Mouse (Mus musculus) kidney, postnatal 0 days (tissue): ENCODE results near the gene Crisp4. TPM values are rescaled to one million over a fixed set of nuclear protein-coding genes. Genes with fewer than 3 reads are reported as not detected.

ENCODE experiments used
- ATAC-seq: fragments of 200-750 bp; cut with Nextera tagmentation; replicated peaks from 2 replicates; pipeline ENCODE4 v1.8.0; 2017; ENCODE audit warnings: low read depth, moderate number of reproducible peaks, moderate TSS enrichment, moderate library complexity; ENCODE audit not compliant: low FRiP score
- DNase-seq: peaks from one replicate; pipeline ENCODE4 v3.0.0-alpha.2; 2016; ENCODE audit warnings: low spot score
- H3K27ac ChIP-seq: fragments of 300-500 bp; sonication (generic); 2 replicates; pipeline ENCODE4 v1.5.1; 2014; ENCODE audit warnings: mild to moderate bottlenecking
- H3K27me3 ChIP-seq: fragments of 300-500 bp; sonication (generic); 2 replicates; pipeline ENCODE4 v1.6.1; 2014; ENCODE audit warnings: low read length, mixed read lengths; ENCODE audit not compliant: insufficient read depth
- H3K36me3 ChIP-seq: fragments of 300-500 bp; sonication (generic); 2 replicates; pipeline ENCODE4 v1.6.1; 2014; ENCODE audit warnings: low read length, mixed read lengths; ENCODE audit not compliant: insufficient read depth
- H3K4me1 ChIP-seq: fragments of 300-500 bp; sonication (generic); replicated peaks from 2 replicates; pipeline ENCODE4 v1.6.1; 2014; ENCODE audit warnings: antibody characterized with exemption, low read length, mixed read lengths; ENCODE audit not compliant: insufficient read depth
- H3K4me2 ChIP-seq: fragments of 300-500 bp; sonication (generic); 2 replicates; pipeline ENCODE4 v1.6.1; 2014; ENCODE audit warnings: mild to moderate bottlenecking, low read length, moderate library complexity, mixed read lengths
- H3K4me3 ChIP-seq: fragments of 300-500 bp; sonication (generic); replicated peaks from 2 replicates; pipeline ENCODE4 v1.5.1; 2014; ENCODE audit warnings: low read depth, low read length
- H3K9ac ChIP-seq: fragments of 300-500 bp; sonication (generic); 2 replicates; pipeline ENCODE4 v1.6.1; 2014; ENCODE audit warnings: low read depth, low read length
- H3K9me3 ChIP-seq: fragments of 300-500 bp; sonication (generic); replicated peaks from 2 replicates; pipeline ENCODE4 v1.6.1; 2016; ENCODE audit warnings: low read length, inconsistent platforms, mixed read lengths
- CTCF ChIP-seq: IDR thresholded peaks from 2 replicates; pipeline ENCODE4 v1.5.1; 2016; ENCODE audit warnings: antibody characterized with exemption, low read depth, mild to moderate bottlenecking, moderate library complexity
- WGBS: fragments of 180-500 bp; shearing (Covaris S2); extraction: QIAGEN DNeasy Blood & Tissue Kit; methylation state at CpG from one replicate; pipeline ENCODE4 v1.1.7; 2014; 5-methylcytosine and 5-hydroxymethylcytosine counted together
- polyA plus RNA-seq: library from polyadenylated mRNA; unstranded; fragments of >200 nt; fragmentation: Nextera tagmentation; extraction: Ambion mirVana; gene quantifications from 2 replicates; pipeline ENCODE4 v1.2.1, GENCODE M21; 2015

Gene Crisp4
- polyA plus RNA-seq, 1 experiment from 2014 or later = not detected

- no peaks in the 10 kb centered on the region for H3K4me1 ChIP-seq
- H3K27me3 ChIP-seq = no peaks in the 10 kb centered on the region
These were observed 40.5 kb downstream of the Crisp4 start for GRCm38 (mm10) chr1:18105029-18105865.

More at GRCm38 (mm10) chr1:18105029-18105865, 40.5 kb downstream of the Crisp4 start:
- 92% methylated on average over 1 of the region's 1 CpGs for WGBS
- Histone ChIP-seq H3K9ac (no peak overlapping the region), H3K36me3 (no peaks in the 10 kb centered on the region), H3K9me3 (no peaks in the 10 kb centered on the region), H3K4me2 (no peak overlapping the region), H3K4me3 (no peak overlapping the region), H3K27ac (no peak overlapping the region)
- DNase-seq (no peak), ATAC-seq (no peak)
- no peak for TF ChIP-seq CTCF

Other genes with a start within 250 kb of the Crisp4 start
- gene Defb18, start 91.5 kb upstream of the Crisp4 start, polyA plus RNA-seq = not detected in 2 replicates
- gene Defb41, start 119.2 kb upstream of the Crisp4 start, polyA plus RNA-seq = not detected in 2 replicates